Mouse (Mus musculus) thymus, adult 2 months (tissue): ENCODE results near the gene Thegl.

Experiments
- CTCF ChIP-seq: fragments of 200-500 bp; IDR thresholded peaks from 2 replicates; pipeline ENCODE4 v1.5.1; 2012; ENCODE audit warnings: mild to moderate bottlenecking, control low read depth, low read length, moderate library complexity, borderline replicate concordance; ENCODE audit not compliant: control insufficient read depth, poor library complexity, insufficient read depth; ENCODE audit errors: extremely low read depth
- POLR2A ChIP-seq: fragments of 200-500 bp; IDR thresholded peaks from 2 replicates; pipeline ENCODE4 v1.6.1; 2012; ENCODE audit warnings: mild to moderate bottlenecking, low read length, control low read depth, moderate library complexity; ENCODE audit not compliant: control insufficient read depth, poor library complexity, insufficient read depth; ENCODE audit errors: extremely low read depth

- TF ChIP-seq POLR2A (no peak), CTCF (no peak)
Observed at GRCm38 (mm10) chr5:77109814-77110213, 94.0 kb downstream of the Thegl start.
